Mouse (Mus musculus) liver, adult 10 weeks (tissue): ENCODE data around the gene Gm281. TPM values are rescaled to one million over a fixed set of nuclear protein-coding genes. Genes with fewer than 3 reads are reported as not detected.

Experiments
- polyA plus RNA-seq: library from polyadenylated mRNA; stranded (reverse); fragments of 350-450 nt; fragmentation: Illumina TruSeq; extraction: RNeasy Lipid Tissue Mini Kit (QIAGEN cat#74804); gene quantifications from one replicate; pipeline ENCODE4 v1.2.3, GENCODE M21; 2014; ENCODE audit warnings: low read depth, low replicate concordance

The Gm281 gene
- not detected for polyA plus RNA-seq

DNA sequence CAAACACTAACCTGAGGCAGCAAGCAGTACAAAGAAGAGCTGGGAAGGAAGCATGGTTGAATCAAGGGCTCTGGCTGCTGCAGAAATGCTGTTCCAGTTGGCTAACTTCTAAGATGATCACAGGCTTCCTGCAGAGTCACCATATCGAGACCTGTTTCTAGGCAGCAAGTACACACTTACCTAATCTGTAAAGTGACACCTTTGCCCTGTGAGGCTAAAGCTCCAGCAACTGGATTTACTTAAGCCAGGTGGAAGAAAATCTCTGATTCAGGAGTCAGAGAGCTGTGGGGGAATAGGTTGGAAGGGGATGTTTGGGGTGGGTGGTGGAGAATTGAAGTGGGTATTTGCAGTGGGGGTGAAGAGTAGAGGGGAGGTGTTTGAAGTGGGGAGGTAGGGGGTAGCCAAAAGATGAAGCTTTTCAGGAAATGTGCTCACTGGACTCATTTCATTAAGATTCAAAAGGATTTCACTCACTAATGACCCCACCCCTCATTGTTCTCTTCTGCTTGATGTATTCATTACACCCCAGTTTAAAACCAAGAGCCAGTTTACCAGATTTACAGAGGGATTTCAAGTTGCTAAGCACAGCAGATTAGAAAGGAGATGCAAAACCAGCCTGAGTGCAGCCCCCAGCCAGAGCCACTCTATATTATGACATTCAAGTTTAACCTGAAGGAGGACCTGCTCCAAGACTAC is at the start of gene Gm281:
Gene Gm281, minus strand, starts transcription at position 92 of the 696 bp plus-strand sequence.

DNA sequence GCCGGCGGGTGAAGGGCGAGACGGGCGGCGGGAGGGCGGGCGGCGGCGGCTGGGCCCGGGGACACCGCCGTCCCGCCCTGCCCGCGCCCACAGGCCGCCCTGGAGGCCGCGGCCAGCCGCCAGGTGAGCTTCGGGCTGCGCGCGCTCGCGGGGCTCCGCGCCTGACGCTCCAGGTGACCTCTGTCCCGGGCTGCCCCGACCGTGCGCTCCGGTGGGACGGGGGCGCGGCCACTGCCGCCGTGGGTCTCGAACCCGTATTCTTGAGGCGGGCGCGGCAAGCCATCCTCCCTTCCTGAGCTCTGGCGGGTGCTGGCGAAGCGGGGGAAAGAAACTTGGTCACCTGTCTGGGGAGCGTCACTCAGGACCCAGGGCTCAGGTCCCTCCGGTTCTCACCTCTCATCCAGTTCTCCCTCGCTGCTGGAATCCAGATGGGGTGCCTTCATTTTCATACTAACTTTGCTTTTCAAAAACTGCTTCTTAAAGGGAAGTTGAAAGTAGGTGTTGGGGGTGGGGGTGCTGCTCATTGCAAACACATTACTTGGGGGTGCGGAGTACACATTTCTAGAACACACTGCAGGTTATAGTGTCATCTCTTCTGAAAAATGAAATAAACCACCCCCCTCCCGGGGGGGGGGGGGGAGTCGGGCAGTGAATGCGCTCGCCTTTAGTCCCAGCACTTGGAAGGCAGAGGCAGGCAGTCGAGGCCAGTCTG is 47.3 kb upstream of the Gm281 start, which contains the start of the genes Atxn7 and Thoc7:
Gene Atxn7, plus strand, starts transcription at position 40 of the 712 bp plus-strand sequence.
Gene Thoc7, minus strand, starts transcription at position 452 of the 712 bp plus-strand sequence.

Other genes starting within 250 kb of the Gm281 start
- gene Sntn, start 243.6 kb downstream of the Gm281 start, polyA plus RNA-seq: not detected
- 13.1 TPM for gene Atxn7, start 47.0 kb upstream of the Gm281 start, polyA plus RNA-seq
- gene Thoc7, start 47.4 kb upstream of the Gm281 start, polyA plus RNA-seq: 184 TPM
- 132 TPM for gene Psmd6, start 206.5 kb upstream of the Gm281 start, polyA plus RNA-seq